Mouse (Mus musculus) lung, embryonic 16.5 days (tissue): ENCODE results near the gene Ston2. TPM values are rescaled to one million over a fixed set of nuclear protein-coding genes. Genes with fewer than 3 reads are reported as not detected.

ENCODE experiments used
- ATAC-seq: fragments of 200-750 bp; cut with Nextera tagmentation; 2 replicates; pipeline ENCODE4 v1.8.0; 2017; ENCODE audit warnings: low read depth, mild to moderate bottlenecking, moderate library complexity
- H3K27ac ChIP-seq: fragments of 300-500 bp; sonication (generic); 2 replicates; pipeline ENCODE4 v1.5.1; 2014; ENCODE audit warnings: mild to moderate bottlenecking, control low read depth, low read length
- H3K27me3 ChIP-seq: fragments of 300-500 bp; sonication (generic); 2 replicates; pipeline ENCODE4 v1.6.1; 2014; ENCODE audit warnings: low read depth, low read length, mixed read lengths; ENCODE audit not compliant: control insufficient read depth, insufficient read depth
- H3K36me3 ChIP-seq: fragments of 300-500 bp; sonication (generic); 2 replicates; pipeline ENCODE4 v1.6.1; 2014; ENCODE audit warnings: low read length; ENCODE audit not compliant: control insufficient read depth, insufficient read depth
- H3K4me1 ChIP-seq: fragments of 300-500 bp; sonication (generic); replicated peaks from 2 replicates; pipeline ENCODE4 v1.6.1; 2014; ENCODE audit warnings: low read length, mixed read lengths; ENCODE audit not compliant: control insufficient read depth, insufficient read depth
- H3K4me2 ChIP-seq: fragments of 300-500 bp; sonication (generic); 2 replicates; pipeline ENCODE4 v1.6.1; 2014; ENCODE audit warnings: low read depth, low read length, control low read depth
- H3K4me3 ChIP-seq: fragments of 300-500 bp; sonication (generic); 2 replicates; pipeline ENCODE4 v1.5.1; 2014; ENCODE audit warnings: mild to moderate bottlenecking, low read length, control low read depth
- H3K9ac ChIP-seq: fragments of 300-500 bp; sonication (generic); 2 replicates; pipeline ENCODE4 v1.6.1; 2014; ENCODE audit warnings: low read length, control low read depth
- H3K9me3 ChIP-seq: fragments of 300-500 bp; sonication (generic); 2 replicates; pipeline ENCODE4 v1.6.1; 2016; ENCODE audit warnings: low read length; ENCODE audit not compliant: control insufficient read depth
- WGBS: fragments of 180-500 bp; shearing (Covaris S2); extraction: QIAGEN DNeasy Blood & Tissue Kit; methylation state at CpG from one replicate; pipeline ENCODE4 v1.1.7; 2014; 5-methylcytosine and 5-hydroxymethylcytosine counted together
- polyA plus RNA-seq: library from polyadenylated mRNA; unstranded; fragments of >200 nt; fragmentation: Nextera tagmentation; extraction: Ambion mirVana; gene quantifications from 2 replicates; pipeline ENCODE4 v1.2.1, GENCODE M21; 2015

Ston2 gene
- polyA plus RNA-seq, 1 experiment from 2014 or later: 7.5 TPM

- Histone ChIP-seq H3K9ac (no peak overlapping the region), H3K27ac (no peak overlapping the region), H3K4me3 (no peak overlapping the region), H3K36me3 (peaks cover 42% of the 10 kb centered on the region), H3K4me2 (no peak overlapping the region), H3K9me3 (no peaks in the 10 kb centered on the region), H3K27me3 (no peaks in the 10 kb centered on the region), H3K4me1 (no peaks in the 10 kb centered on the region)
- no peak for ATAC-seq
- 92% methylated on average over 8 of the region's 8 CpGs for WGBS
These were observed 20.7 kb upstream of the Ston2 start for GRCm38 (mm10) chr12:91808911-91809310.

DNA sequence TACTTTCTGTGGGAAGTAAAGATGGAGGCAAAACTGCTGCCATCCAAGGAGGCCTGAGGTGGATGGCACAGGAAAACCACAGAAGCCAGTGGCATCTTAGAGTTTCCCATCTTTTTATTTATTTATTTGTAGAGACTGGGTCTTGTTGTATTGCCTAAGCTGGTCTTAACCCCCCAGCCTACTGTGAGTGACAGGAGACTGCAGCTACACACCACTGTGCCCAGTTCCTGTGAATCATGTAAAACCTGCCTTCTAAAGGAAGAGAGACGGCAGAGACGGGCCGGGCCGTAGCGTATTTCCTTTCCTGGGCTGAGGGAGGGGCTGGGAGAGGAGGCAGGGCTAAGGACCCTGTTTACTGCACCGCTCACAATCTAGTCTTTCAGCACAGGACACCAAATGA, 19.6 kb upstream of the Ston2 start:
- Histone ChIP-seq H3K4me2 (no peak overlapping the region), H3K27me3 (no peaks in the 10 kb centered on the region), H3K9ac (no peak overlapping the region), H3K9me3 (no peaks in the 10 kb centered on the region), H3K4me1 (no peaks in the 10 kb centered on the region), H3K4me3 (no peak overlapping the region), H3K36me3 (peaks cover 34% of the 10 kb centered on the region), H3K27ac (no peak overlapping the region)
- 64% methylated on average over 6 of the region's 6 CpGs for WGBS
- no peak for ATAC-seq

GRCm38 (mm10) chr12:91807095-91807494, 18.9 kb upstream of the Ston2 start:
- H3K4me2 ChIP-seq: no peak overlapping the region
- no peaks in the 10 kb centered on the region for H3K4me1 ChIP-seq
- H3K27ac ChIP-seq: no peak overlapping the region
- WGBS: 92% methylated on average over 11 of the region's 11 CpGs
- no peaks in the 10 kb centered on the region for H3K9me3 ChIP-seq
- H3K9ac ChIP-seq: no peak overlapping the region
- no peak overlapping the region for H3K4me3 ChIP-seq
- H3K27me3 ChIP-seq: no peaks in the 10 kb centered on the region
- H3K36me3 ChIP-seq: peaks cover 31% of the 10 kb centered on the region
- no peak for ATAC-seq

DNA sequence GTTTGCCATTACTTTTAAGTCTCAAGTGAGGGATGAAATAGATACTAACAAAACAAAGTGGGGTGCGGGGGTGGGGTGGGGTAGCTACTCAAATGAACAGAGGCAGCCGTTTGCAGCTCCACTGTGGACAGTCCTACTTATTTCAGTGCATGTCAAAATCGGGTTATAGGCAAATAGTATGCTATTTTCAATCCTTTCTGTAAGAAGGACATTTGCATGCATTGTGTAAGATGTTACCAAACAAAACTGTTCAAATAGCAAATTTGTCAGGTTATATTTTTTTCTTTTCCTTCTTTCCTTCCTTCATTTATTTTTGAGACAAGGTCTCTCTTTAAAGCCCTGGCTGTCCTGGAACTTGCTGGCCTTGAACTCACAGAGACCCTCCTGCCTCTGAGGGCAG, 16.1 kb upstream of the Ston2 start:
- no peaks in the 10 kb centered on the region for H3K9me3 ChIP-seq
- WGBS: 66% methylated on average over 3 of the region's 3 CpGs
- no peak overlapping the region for H3K4me2 ChIP-seq
- no peak overlapping the region for H3K27ac ChIP-seq
- no peak overlapping the region for H3K9ac ChIP-seq
- H3K4me3 ChIP-seq: no peak overlapping the region
- H3K36me3 ChIP-seq: peaks cover 11% of the 10 kb centered on the region
- H3K27me3 ChIP-seq: no peaks in the 10 kb centered on the region
- no peak for ATAC-seq
- H3K4me1 ChIP-seq: no peaks in the 10 kb centered on the region

DNA sequence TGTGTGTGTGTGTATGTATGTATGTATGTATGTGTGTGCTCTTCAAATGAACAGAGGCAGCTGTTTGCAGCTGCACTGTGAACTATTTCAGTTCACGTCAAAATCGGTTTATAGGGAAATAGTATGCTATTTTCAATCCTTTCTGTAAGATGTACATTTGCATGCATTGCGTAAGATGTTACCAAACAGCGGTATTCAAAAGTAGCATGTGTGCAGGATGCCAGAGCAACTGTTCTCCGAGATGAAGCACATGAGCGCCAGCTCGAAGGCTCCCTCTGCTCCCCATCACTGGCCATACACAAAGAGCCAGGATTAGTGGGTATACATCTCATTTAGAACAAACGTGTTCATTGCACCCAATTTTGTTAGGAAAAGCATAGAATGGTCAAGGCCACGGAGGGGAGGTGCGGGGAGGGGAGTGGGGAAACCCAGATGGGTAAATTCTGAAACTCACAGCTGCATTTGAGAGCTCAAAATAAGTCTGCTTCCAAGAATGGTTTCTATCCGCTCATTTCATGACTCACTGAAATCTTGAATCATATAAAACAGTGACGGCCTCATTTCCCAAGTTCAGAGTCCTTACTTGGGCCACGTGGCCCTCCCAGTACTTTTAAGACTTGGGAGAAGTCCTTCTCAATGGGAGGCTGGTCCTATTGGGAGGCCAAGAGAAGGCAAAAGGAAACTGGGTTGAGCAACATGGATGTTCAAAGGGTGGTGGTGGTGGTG, 15.2 kb upstream of the Ston2 start:
- no peak overlapping the region for H3K27ac ChIP-seq

DNA sequence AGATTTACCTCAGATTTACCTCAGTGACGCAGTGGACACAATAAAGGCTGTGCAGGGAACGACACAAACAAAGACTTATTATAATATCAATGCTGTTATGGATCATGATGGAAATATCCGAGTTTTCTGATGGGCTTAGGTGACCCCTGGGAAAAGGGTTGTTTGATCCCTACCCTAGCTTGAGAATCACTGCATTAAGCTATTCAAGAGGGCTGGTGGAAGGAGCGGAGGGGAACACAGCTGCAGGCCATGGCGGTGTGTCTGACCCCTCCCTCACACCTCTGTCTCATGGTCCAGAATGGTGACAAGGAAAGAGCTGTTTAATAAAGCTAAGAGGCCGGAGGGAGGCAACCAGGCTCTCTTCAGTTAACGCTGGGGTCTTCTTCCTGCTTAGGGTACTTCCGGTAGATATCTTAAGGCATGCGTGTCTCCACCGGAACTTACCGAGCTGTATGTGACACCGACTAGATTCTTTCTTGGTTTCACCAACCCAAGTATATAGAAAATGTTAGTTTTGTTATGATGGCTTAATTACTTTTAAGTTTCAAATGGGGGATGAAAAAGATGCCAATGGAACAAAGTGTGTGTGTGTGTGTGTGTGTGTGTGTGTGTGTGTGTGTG, 14.5 kb upstream of the Ston2 start:
- H3K4me3 ChIP-seq: no peak overlapping the region
- no peaks in the 10 kb centered on the region for H3K27me3 ChIP-seq
- H3K36me3 ChIP-seq: no peaks in the 10 kb centered on the region
- no peak overlapping the region for H3K9ac ChIP-seq
- no peaks in the 10 kb centered on the region for H3K4me1 ChIP-seq
- no peak overlapping the region for H3K4me2 ChIP-seq
- H3K27ac ChIP-seq: no peak overlapping the region
- H3K9me3 ChIP-seq: no peaks in the 10 kb centered on the region
- ATAC-seq: no peak
- 82% methylated on average over 12 of the region's 12 CpGs for WGBS

More for the DNA sequence above, 15.2 kb upstream of the Ston2 start:
- Histone ChIP-seq H3K4me3 (no peak overlapping the region), H3K4me2 (no peak overlapping the region), H3K4me1 (no peaks in the 10 kb centered on the region), H3K9ac (no peak overlapping the region), H3K9me3 (no peaks in the 10 kb centered on the region), H3K27me3 (no peaks in the 10 kb centered on the region), H3K36me3 (peaks cover 2% of the 10 kb centered on the region; the same call in 1 of the 2 replicates)
- ATAC-seq: no peak
- WGBS: 77% methylated on average over 13 of the region's 13 CpGs

DNA sequence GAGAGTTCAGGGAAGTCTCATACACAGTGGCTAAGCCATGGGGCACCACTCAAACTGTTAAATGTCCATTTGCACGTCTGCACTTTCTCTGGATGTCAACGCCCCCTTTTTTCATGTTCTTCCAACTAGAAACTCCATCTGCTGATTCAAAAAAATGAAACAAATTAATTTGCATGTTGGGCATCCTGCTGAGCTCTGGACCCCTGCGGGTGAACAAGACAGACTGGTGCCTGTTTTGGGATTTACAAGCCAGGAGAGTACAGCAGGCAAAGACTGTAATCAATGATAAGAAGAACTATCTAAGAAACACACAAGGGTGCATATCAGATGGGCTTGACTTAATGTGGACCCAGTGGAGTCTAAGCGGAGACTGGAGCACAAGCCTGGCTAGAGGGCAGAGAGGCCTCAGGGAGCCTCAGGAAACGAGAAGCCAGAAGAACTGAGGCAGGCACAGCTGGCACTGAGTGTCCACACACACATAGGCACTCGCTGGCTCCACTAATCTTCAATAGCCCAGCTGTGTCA, 12.7 kb upstream of the Ston2 start:
- Histone ChIP-seq H3K9me3 (no peaks in the 10 kb centered on the region), H3K27me3 (no peaks in the 10 kb centered on the region), H3K4me1 (no peaks in the 10 kb centered on the region), H3K4me2 (no peak overlapping the region), H3K4me3 (no peak overlapping the region), H3K36me3 (no peaks in the 10 kb centered on the region), H3K9ac (no peak overlapping the region), H3K27ac (no peak overlapping the region)
- 63% methylated on average over 6 of the region's 6 CpGs for WGBS
- ATAC-seq: no peak

- Histone ChIP-seq H3K4me3 (no peak overlapping the region), H3K27me3 (no peaks in the 10 kb centered on the region), H3K4me1 (no peaks in the 10 kb centered on the region), H3K27ac (no peak overlapping the region), H3K9ac (no peak overlapping the region), H3K4me2 (no peak overlapping the region), H3K36me3 (no peaks in the 10 kb centered on the region), H3K9me3 (no peaks in the 10 kb centered on the region)
- no peak for ATAC-seq
- 74% methylated on average over 12 of the region's 12 CpGs for WGBS
These were observed 11.7 kb upstream of the Ston2 start for GRCm38 (mm10) chr12:91799821-91800335.

- ATAC-seq: no peak
- H3K9me3 ChIP-seq: no peaks in the 10 kb centered on the region
- 18% methylated on average over 6 of the region's 6 CpGs for WGBS
These were observed 11.2 kb upstream of the Ston2 start for GRCm38 (mm10) chr12:91799379-91799773.

More at GRCm38 (mm10) chr12:91799379-91799773, 11.2 kb upstream of the Ston2 start:
- no peaks in the 10 kb centered on the region for H3K36me3 ChIP-seq
- H3K9ac ChIP-seq: no peak overlapping the region
- H3K27ac ChIP-seq: no peak overlapping the region
- H3K4me1 ChIP-seq: no peaks in the 10 kb centered on the region
- H3K27me3 ChIP-seq: no peaks in the 10 kb centered on the region
- H3K4me2 ChIP-seq: no peak overlapping the region
- no peak overlapping the region for H3K4me3 ChIP-seq
